Mouse (Mus musculus) heart, adult 2 months (tissue): Measurements from ENCODE around the gene Adi1. TPM values are rescaled to one million over a fixed set of nuclear protein-coding genes. Genes with fewer than 3 reads are reported as not detected.

ENCODE experiments used
- DNase-seq, 2 experiments: peaks; one replicate each; pipeline ENCODE4 v3.0.0; 2021
- H3K27ac ChIP-seq: fragments of 200-600 bp; 2 replicates; pipeline ENCODE4 v1.8.1; 2022
- H3K27me3 ChIP-seq: fragments of 200-500 bp; 2 replicates; pipeline ENCODE4 v1.6.1; 2012; ENCODE audit warnings: mild to moderate bottlenecking, low read length, inconsistent platforms, mixed read lengths; ENCODE audit not compliant: control insufficient read depth, insufficient read depth
- H3K36me3 ChIP-seq: fragments of 200-500 bp; 2 replicates; pipeline ENCODE4 v1.6.1; 2012; ENCODE audit warnings: low read length, inconsistent platforms; ENCODE audit not compliant: control insufficient read depth, insufficient read depth
- H3K4me1 ChIP-seq: fragments of 200-500 bp; 2 replicates; pipeline ENCODE4 v1.6.1; 2011; ENCODE audit warnings: low read length; ENCODE audit not compliant: control insufficient read depth, insufficient read depth
- H3K4me3 ChIP-seq: fragments of 200-600 bp; 2 replicates; pipeline ENCODE4 v1.8.1; 2022
- H3K79me2 ChIP-seq: fragments of 200-500 bp; replicated peaks from 2 replicates; pipeline ENCODE4 v1.6.1; 2012; ENCODE audit warnings: mild to moderate bottlenecking, inconsistent platforms, low read length, moderate library complexity, mixed read lengths; ENCODE audit not compliant: control insufficient read depth, insufficient read depth
- H3K9ac ChIP-seq: fragments of 200-500 bp; 2 replicates; pipeline ENCODE4 v1.6.1; 2012; ENCODE audit warnings: low read depth, mild to moderate bottlenecking, control low read depth, inconsistent platforms, low read length, mixed read lengths
- CTCF ChIP-seq: fragments of 200-600 bp; IDR thresholded peaks from 2 replicates; pipeline ENCODE4 v1.8.1; 2022; ENCODE audit warnings: antibody characterized with exemption, mild to moderate bottlenecking, moderate library complexity
- EP300 ChIP-seq: fragments of 200-500 bp; IDR thresholded peaks from 2 replicates; pipeline ENCODE4 v1.6.1; 2011; ENCODE audit warnings: low read depth, low read length, control low read depth; ENCODE audit not compliant: insufficient read depth
- POLR2A ChIP-seq: fragments of 200-500 bp; IDR thresholded peaks from 2 replicates; pipeline ENCODE4 v1.6.1; 2011; ENCODE audit warnings: mild to moderate bottlenecking, low read depth, low read length, control low read depth; ENCODE audit not compliant: insufficient read depth
- WGBS: fragments of 180-500 bp; shearing (Covaris S2); methylation state at CpG from one replicate; pipeline ENCODE4 v1.1.7; 2018; 5-methylcytosine and 5-hydroxymethylcytosine counted together
- intact Hi-C: fragments of 180-260 bp; cut with DNase I; formaldehyde crosslinking; loops from one replicate; pipeline ENCODE4 v1.15.1; 2025
- microRNA-seq, 2 experiments: library from miRNA; unstranded; fragments of <30 nt; microRNA quantifications; one replicate each; pipeline ENCODE4 v1.2.0; 2021
- polyA plus RNA-seq: library from polyadenylated mRNA; depleted of rRNA; stranded (reverse); fragments of >200 nt; gene quantifications from 2 replicates; pipeline ENCODE4 v1.2.3, GENCODE M21; 2012; rRNA removed
- total RNA-seq, 2 experiments: library from RNA; stranded (reverse); gene quantifications; 2 replicates each; pipeline ENCODE4 v1.2.3; 2021

Adi1 gene
- total and polyA plus RNA-seq, 3 experiments: 27.8 to 52.0 (median 51.5) TPM

DNA sequence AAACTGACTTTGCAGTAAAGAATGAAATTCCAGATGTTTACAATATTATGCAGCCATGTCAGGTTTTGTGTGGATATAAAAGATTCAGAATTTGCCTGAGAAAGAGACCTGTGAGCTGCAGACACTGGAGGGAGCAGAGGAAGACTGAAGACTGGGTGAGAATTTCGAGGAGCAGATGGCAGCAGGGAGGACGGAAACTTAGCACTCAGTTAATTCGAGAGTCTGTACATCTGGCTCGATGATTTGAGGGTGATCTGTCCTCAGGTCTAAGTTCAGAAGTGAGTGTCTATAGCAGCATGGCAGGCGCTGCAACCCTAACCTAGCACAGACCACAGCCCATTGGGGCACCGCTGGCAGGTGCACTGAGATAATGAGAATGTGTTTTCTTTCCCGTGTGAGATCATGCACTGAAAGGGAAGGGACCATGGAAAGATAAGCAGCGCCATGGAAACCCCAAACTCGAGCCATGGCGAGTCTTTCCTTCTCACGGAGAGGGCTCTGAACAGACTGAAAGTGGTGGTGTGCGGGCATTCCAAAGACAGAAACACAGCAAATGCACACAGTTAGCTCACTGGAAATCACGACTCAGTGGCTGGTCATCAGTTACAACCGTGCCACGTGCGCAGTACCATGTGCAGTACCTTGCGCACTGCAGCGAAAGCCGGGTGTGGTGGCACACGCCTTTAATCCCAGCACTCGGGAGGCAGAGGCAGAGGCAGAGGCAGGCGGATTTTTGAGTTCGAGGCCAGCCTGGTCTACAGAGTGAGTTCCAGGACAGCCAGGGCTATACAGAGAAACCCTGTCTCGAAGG is 40.0 kb downstream of the Adi1 start:
- Histone ChIP-seq H3K27me3 (no peaks in the 10 kb centered on the region), H3K9ac (no peak overlapping the region), H3K79me2 (no peaks in the 10 kb centered on the region), H3K27ac (no peak overlapping the region), H3K4me1 (no peaks in the 10 kb centered on the region), H3K36me3 (no peaks in the 10 kb centered on the region), H3K4me3 (no peak overlapping the region)
- no peak for DNase-seq
- TF ChIP-seq CTCF (no peak), POLR2A (no peak), EP300 (no peak)
- WGBS: 78% methylated on average over 24 of the region's 24 CpGs
- intact Hi-C loops: no loop called here

DNA sequence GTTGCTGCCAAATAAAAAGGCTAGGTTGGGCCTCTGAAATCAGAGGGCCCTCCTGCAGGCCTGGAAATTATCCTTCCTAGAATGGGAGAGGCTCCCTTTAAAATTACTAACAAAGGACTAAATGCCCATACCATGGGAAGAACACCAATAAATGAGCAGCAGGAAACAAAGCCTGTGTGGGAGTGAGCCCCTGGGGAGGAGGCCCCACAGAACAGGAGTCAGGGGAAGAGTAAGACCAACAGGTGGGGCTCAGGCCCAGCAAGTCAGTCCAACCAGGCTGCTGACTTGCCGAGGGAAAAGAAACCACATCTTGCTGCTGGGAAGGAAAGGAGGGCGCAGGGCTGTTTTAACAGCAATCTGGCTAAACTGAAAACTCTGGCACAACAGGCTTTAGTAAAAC is 42.0 kb downstream of the Adi1 start:
- TF ChIP-seq EP300: no peak
- TF ChIP-seq CTCF: no peak
- no peak for TF ChIP-seq POLR2A
- Histone ChIP-seq H3K27me3 (no peaks in the 10 kb centered on the region), H3K27ac (no peak overlapping the region), H3K36me3 (no peaks in the 10 kb centered on the region), H3K4me3 (no peak overlapping the region), H3K79me2 (no peaks in the 10 kb centered on the region), H3K9ac (no peak overlapping the region), H3K4me1 (no peaks in the 10 kb centered on the region)
- DNase-seq: no peak
- 67% methylated on average over 2 of the region's 2 CpGs for WGBS
- intact Hi-C loops: no loop called here

DNA sequence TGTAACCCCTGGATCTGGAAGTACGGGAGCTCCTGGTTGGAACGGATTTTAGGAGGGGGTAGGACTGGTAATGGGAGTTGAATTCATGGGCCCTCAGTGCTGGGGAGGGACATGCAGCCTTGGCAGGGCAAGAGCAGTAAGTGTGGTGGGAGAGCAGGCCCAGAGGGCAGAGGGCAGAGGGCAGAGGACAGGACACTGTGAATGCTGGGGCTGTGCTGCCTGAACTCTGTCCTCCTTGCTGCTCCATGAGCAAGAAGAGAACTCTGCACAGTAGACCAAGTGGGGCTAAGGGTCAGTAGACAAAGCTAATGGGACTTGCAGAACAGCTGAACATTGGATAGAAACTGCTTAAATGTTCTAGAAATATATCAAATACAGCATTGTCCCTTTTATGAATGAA is 43.1 kb downstream of the Adi1 start:
- intact Hi-C loops: no loop called here
- Histone ChIP-seq H3K4me3 (no peak overlapping the region), H3K36me3 (no peaks in the 10 kb centered on the region), H3K27ac (no peak overlapping the region), H3K79me2 (no peaks in the 10 kb centered on the region), H3K9ac (no peak overlapping the region), H3K4me1 (no peaks in the 10 kb centered on the region), H3K27me3 (no peaks in the 10 kb centered on the region)
- 90% methylated on average over 2 of the region's 2 CpGs for WGBS
- TF ChIP-seq POLR2A: no peak
- no peak for TF ChIP-seq CTCF
- TF ChIP-seq EP300: no peak
- DNase-seq: no peak

DNA sequence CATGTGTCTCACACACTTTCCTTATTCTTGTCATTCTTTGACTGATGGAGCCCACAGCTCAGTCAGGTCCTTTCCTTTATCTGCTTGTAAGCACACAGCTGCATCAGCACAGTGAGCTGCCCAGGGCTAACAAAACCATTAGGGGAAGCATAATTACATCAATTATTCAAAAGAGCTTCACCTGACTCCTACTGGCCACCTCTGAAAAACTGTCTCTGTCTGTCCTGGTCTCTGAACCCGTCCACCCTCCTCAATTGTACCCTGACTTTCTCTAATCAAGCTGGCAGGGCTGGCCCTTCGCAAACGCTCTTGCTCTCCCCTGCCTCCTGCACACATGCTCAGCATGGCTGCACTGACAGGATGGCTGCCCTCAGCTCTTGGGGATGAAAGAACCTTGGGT is 49.3 kb downstream of the Adi1 start:
- WGBS: 92% methylated on average over 3 of the region's 3 CpGs
- Histone ChIP-seq H3K4me3 (no peak overlapping the region), H3K79me2 (no peaks in the 10 kb centered on the region), H3K9ac (no peak overlapping the region), H3K4me1 (no peaks in the 10 kb centered on the region), H3K36me3 (no peaks in the 10 kb centered on the region), H3K27ac (no peak overlapping the region), H3K27me3 (no peaks in the 10 kb centered on the region)
- intact Hi-C loops: no loop called here
- no peak for DNase-seq
- TF ChIP-seq CTCF: no peak
- TF ChIP-seq POLR2A: no peak
- no peak for TF ChIP-seq EP300

DNA sequence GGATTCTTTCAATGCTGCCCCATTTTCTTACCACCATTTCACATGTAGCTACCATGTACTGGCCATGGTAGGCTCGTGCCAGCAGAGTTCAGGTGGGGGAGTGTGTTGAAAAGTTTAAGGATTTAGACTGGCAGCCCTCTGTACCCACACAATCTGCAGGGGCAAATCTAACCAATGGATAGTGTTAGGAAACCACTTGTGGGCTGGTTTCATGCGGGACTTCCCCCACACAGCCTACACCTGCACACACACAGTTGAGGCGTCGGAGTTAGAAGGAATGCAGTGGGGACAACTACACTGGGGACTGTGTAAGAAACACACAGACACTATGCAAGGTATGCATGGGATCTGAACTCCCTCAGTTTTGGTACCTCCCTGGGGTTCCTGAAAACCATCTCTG is 51.2 kb downstream of the Adi1 start:
- no peaks in the 10 kb centered on the region for H3K36me3 ChIP-seq
- H3K79me2 ChIP-seq: no peaks in the 10 kb centered on the region
- 96% methylated on average over 4 of the region's 4 CpGs for WGBS
- no peak overlapping the region for H3K27ac ChIP-seq
- no peak overlapping the region for H3K9ac ChIP-seq
- TF ChIP-seq CTCF: no peak
- no peak for TF ChIP-seq POLR2A
- TF ChIP-seq EP300: no peak
- H3K4me3 ChIP-seq: no peak overlapping the region
- no peaks in the 10 kb centered on the region for H3K27me3 ChIP-seq
- DNase-seq: no peak
- no peaks in the 10 kb centered on the region for H3K4me1 ChIP-seq
- intact Hi-C loops: no loop called here

DNA sequence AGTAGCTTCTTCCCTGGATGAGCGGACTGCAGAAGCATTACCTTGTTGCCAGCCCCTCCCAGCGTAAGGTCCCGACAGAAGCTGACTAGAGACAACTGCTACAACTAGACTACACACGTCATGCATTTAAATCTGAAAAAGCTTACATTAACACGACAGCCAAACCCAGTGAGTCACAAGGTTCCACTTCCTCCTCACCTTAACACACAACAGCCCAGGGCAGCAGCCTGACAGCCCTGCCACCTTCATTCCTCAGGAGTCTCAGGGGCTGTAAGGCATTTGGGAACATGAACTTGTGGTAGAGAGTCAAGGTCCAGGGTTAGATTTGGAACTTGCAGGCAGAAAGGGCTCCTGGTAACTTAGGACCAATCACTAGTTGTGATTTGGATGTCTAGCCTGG is 52.0 kb downstream of the Adi1 start:
- TF ChIP-seq EP300 (no peak), CTCF (no peak), POLR2A (no peak)
- DNase-seq: no peak

More for the DNA sequence above, 52.0 kb downstream of the Adi1 start:
- Histone ChIP-seq H3K27ac (no peak overlapping the region), H3K36me3 (no peaks in the 10 kb centered on the region), H3K79me2 (no peaks in the 10 kb centered on the region), H3K27me3 (no peaks in the 10 kb centered on the region), H3K9ac (no peak overlapping the region), H3K4me1 (no peaks in the 10 kb centered on the region), H3K4me3 (no peak overlapping the region)
- WGBS: 75% methylated on average over 5 of the region's 5 CpGs
- intact Hi-C loops: no loop called here

Small RNA genes lying within 50 kb of the gene (microRNA-seq; reads per million reads assigned to microRNA genes)
- gene Mir6937: 0 reads per million in 2 experiments

Other genes with a start within 250 kb of the Adi1 start
- gene Dcdc2c, start 122.8 kb upstream of the Adi1 start, total RNA-seq: under 1 TPM in 1 of 2 experiments, not detected in 1; 0.16 TPM
- not detected in 2 replicates for gene Dcdc2c, start 122.8 kb upstream of the Adi1 start, polyA plus RNA-seq
- gene Allc, start 92.7 kb upstream of the Adi1 start, total RNA-seq: not detected
- gene Allc, start 92.7 kb upstream of the Adi1 start, polyA plus RNA-seq: 0.10 and 0.12 TPM in 2 replicates
- gene Colec11, start 51.9 kb upstream of the Adi1 start, total RNA-seq: 10 to 100 TPM; 14.3 to 17.9 TPM
- 15.2 and 18.3 TPM in 2 replicates for gene Colec11, start 51.9 kb upstream of the Adi1 start, polyA plus RNA-seq
- gene Rps7, start 39.3 kb upstream of the Adi1 start, total RNA-seq: 100 to 1,000 TPM; 228 to 303 TPM
- gene Rps7, start 39.3 kb upstream of the Adi1 start, polyA plus RNA-seq: 176 and 182 TPM in 2 replicates
- 1 to 10 TPM; 6.9 to 8.4 TPM for gene Rnaseh1, start 25.6 kb upstream of the Adi1 start, total RNA-seq
- 7.0 and 7.7 TPM in 2 replicates for gene Rnaseh1, start 25.6 kb upstream of the Adi1 start, polyA plus RNA-seq
- gene Trappc12, start 75.2 kb downstream of the Adi1 start, total RNA-seq: 10 to 100 TPM; 19.7 to 21.3 TPM
- 20.9 and 26.9 TPM in 2 replicates for gene Trappc12, start 75.2 kb downstream of the Adi1 start, polyA plus RNA-seq
- 1 to 10 TPM; 8.6 to 8.7 TPM for gene Eipr1, start 76.6 kb downstream of the Adi1 start, total RNA-seq
- 13.5 and 21.8 TPM in 2 replicates for gene Eipr1, start 76.6 kb downstream of the Adi1 start, polyA plus RNA-seq